18 mouse cellular contexts compared by ENCODE assay signal in genomic region chr8:124702183-124702582, GRCm38 (mm10). TPM values are rescaled to one million over a fixed set of nuclear protein-coding genes. Genes with fewer than 3 reads are reported as not detected.
A peak's percentile ranks its signal among the peaks of the same experiment; 100 is the strongest.
DNase-seq lines count a peak whose midpoint lies in the region; TF ChIP-seq lines count a peak whose summit lies in the region.
"Had no signal": no experiment of that assay in that cellular context is flagged by ENCODE, and none has a peak within 500 bp of the region (broad histone marks: within the 10 kb centered on the region; RNA-seq: fewer than 3 reads in every experiment).

No protein-coding gene starts in this region.

- no peak for TF ChIP-seq EP300 in heart, adult 2 months (IDR thresholded peaks at IDR 0.05; ENCODE audit: insufficient read depth, low read depth, low read length)

- H3K27me3 ChIP-seq in heart, adult 2 months (ENCODE audit: control insufficient read depth, insufficient read depth, low read length) = no peaks in the 10 kb centered on the region
- H3K27me3 ChIP-seq: embryonic facial prominence, embryonic 13.5 days; midbrain, embryonic 15.5 days had no signal

- no peaks in the 10 kb centered on the region for H3K79me2 ChIP-seq in heart, adult 2 months (replicated peaks; ENCODE audit: control insufficient read depth, insufficient read depth, low read length)

- peak; percentile 41 for DNase-seq in layer of hippocampus, adult 9-11 months
- no peak for DNase-seq in layer of hippocampus, postnatal 36 days
- peak; percentile 23 for DNase-seq in thymus, postnatal 14 days
- no peak for DNase-seq in thymus, postnatal 10 days (ENCODE audit: low spot score in 2 of 2)
- DNase-seq in cerebellum, adult 18-20 months = peak; percentile 52 to 66
- DNase-seq in cerebellum, postnatal 36 days = peak; percentile 45 to 61
- DNase-seq in lung, adult 18-20 months = no peak
- DNase-seq in heart, adult 2 months = no peak
- DNase-seq: adrenal gland, adult 8-10 months; B cell, adult 2 months; gastrocnemius, postnatal 10 days; heart, adult 18-20 months; kidney, adult 8-10 months; kidney, postnatal 36 days; left cerebral cortex, postnatal 4 days; lung, adult 2 months had no signal

- H3K27ac ChIP-seq in heart, adult 2 months = no peak overlapping the region
- H3K27ac ChIP-seq: embryonic facial prominence, embryonic 13.5 days; midbrain, embryonic 15.5 days had no signal

- TF ChIP-seq POLR2A in heart, adult 2 months (IDR thresholded peaks at IDR 0.05; ENCODE audit: insufficient read depth, low read depth, low read length) = no peak

- no peak overlapping the region for H3K9ac ChIP-seq in heart, adult 2 months (ENCODE audit: low read depth, low read length)
- H3K9ac ChIP-seq: embryonic facial prominence, embryonic 13.5 days; midbrain, embryonic 15.5 days had no signal

- no peak for TF ChIP-seq CTCF in heart, adult 2 months (IDR thresholded peaks at IDR 0.05)

- H3K4me3 ChIP-seq in heart, adult 2 months = no peak overlapping the region
- H3K4me3 ChIP-seq: embryonic facial prominence, embryonic 13.5 days; midbrain, embryonic 15.5 days had no signal

- WGBS in heart, adult 2 months = 57% methylated on average over 3 of the region's 3 CpGs

- peaks cover 4% of the 10 kb centered on the region for H3K4me1 ChIP-seq in heart, adult 2 months (ENCODE audit: control insufficient read depth, insufficient read depth, low read length)
- H3K4me1 ChIP-seq: embryonic facial prominence, embryonic 13.5 days; midbrain, embryonic 15.5 days had no signal

- intact Hi-C loops in heart, adult 2 months (cut with DNase I) = no loop called here

- H3K36me3 ChIP-seq in heart, adult 2 months (ENCODE audit: control insufficient read depth, insufficient read depth, low read length) = no peaks in the 10 kb centered on the region

RNA-seq across cellular contexts. Expression of gene Ttc13, which starts 19.6 kb away (rescaled TPM):
- total RNA-seq in layer of hippocampus, postnatal 36 days (2021) = 10 to 100 TPM; 45.4 to 53.5 TPM
- 10 to 100 TPM; 14.7 to 15.1 TPM for total RNA-seq in heart, adult 2 months (2021)
- polyA plus RNA-seq in heart, adult 2 months (2012; rRNA removed) = 8.1 and 13.1 TPM in 2 replicates

RNA-seq across cellular contexts. Expression of gene Arv1, which starts 19.8 kb away (rescaled TPM):
- 10 to 100 TPM; 13.7 to 13.8 TPM for total RNA-seq in layer of hippocampus, postnatal 36 days (2021)
- 1 to 10 TPM; 3.1 to 4.2 TPM for total RNA-seq in heart, adult 2 months (2021)
- polyA plus RNA-seq in heart, adult 2 months (2012; rRNA removed) = 8.6 and 9.5 TPM in 2 replicates

RNA-seq across cellular contexts. Expression of gene 2310022B05Rik, which starts 39.0 kb away (rescaled TPM):
- total RNA-seq in layer of hippocampus, postnatal 36 days (2021) = 10 to 100 TPM; 71.9 to 76.2 TPM
- total RNA-seq in heart, adult 2 months (2021) = 10 to 100 TPM; 54.4 to 61.8 TPM
- 64.3 and 65.1 TPM in 2 replicates for polyA plus RNA-seq in heart, adult 2 months (2012; rRNA removed)

RNA-seq across cellular contexts. Expression of gene Fam89a, which starts 49.4 kb away (rescaled TPM):
- under 1 TPM; 0.48 to 0.95 TPM for total RNA-seq in layer of hippocampus, postnatal 36 days (2021)
- 1 to 10 TPM; 1.6 to 2.1 TPM for total RNA-seq in heart, adult 2 months (2021)
- polyA plus RNA-seq in heart, adult 2 months (2012; rRNA removed) = 1.8 and 3.2 TPM in 2 replicates

Comparison
In these comparisons a context has a peak if more than half of its experiments do, and no peak if none do; other contexts are left out.
1. DNase-seq: peak in layer of hippocampus, adult 9-11 months (single experiment), thymus, postnatal 14 days (single experiment), cerebellum, adult 18-20 months (2 of 2) and cerebellum, postnatal 36 days (2 of 2); none in layer of hippocampus, postnatal 36 days (0 of 2), thymus, postnatal 10 days (0 of 2), lung, adult 18-20 months (0 of 2) and heart, adult 2 months (0 of 2).